Mouse (Mus musculus) kidney, embryonic 14.5 days (tissue): ENCODE results near the gene Plxnb1. TPM values are rescaled to one million over a fixed set of nuclear protein-coding genes. Genes with fewer than 3 reads are reported as not detected.

Experiments
- ATAC-seq: fragments of 200-750 bp; cut with Nextera tagmentation; 2 replicates; pipeline ENCODE4 v1.8.0; 2017; ENCODE audit warnings: moderate number of reproducible peaks, mild to moderate bottlenecking, moderate TSS enrichment, moderate library complexity; ENCODE audit not compliant: low FRiP score, low TSS enrichment
- H3K27ac ChIP-seq: fragments of 300-500 bp; sonication (generic); 2 replicates; pipeline ENCODE4 v1.5.1; 2014; ENCODE audit warnings: low read depth, mild to moderate bottlenecking, low read length, moderate library complexity, mixed read lengths
- H3K27me3 ChIP-seq: fragments of 300-500 bp; sonication (generic); 2 replicates; pipeline ENCODE4 v1.6.1; 2014; ENCODE audit warnings: mild to moderate bottlenecking, low read length; ENCODE audit not compliant: control insufficient read depth, insufficient read depth
- H3K36me3 ChIP-seq: fragments of 300-500 bp; sonication (generic); 2 replicates; pipeline ENCODE4 v1.6.1; 2014; ENCODE audit warnings: low read length, mixed read lengths; ENCODE audit not compliant: control insufficient read depth, insufficient read depth
- H3K4me1 ChIP-seq: fragments of 300-500 bp; sonication (generic); 2 replicates; pipeline ENCODE4 v1.6.1; 2014; ENCODE audit warnings: low read length, mixed read lengths; ENCODE audit not compliant: control insufficient read depth, insufficient read depth
- H3K4me2 ChIP-seq: fragments of 300-500 bp; sonication (generic); replicated peaks from 2 replicates; pipeline ENCODE4 v1.6.1; 2014; ENCODE audit warnings: low read depth, mild to moderate bottlenecking, low read length
- H3K4me3 ChIP-seq: fragments of 300-500 bp; sonication (generic); 2 replicates; pipeline ENCODE4 v1.5.1; 2014; ENCODE audit warnings: mild to moderate bottlenecking, low read length
- H3K9ac ChIP-seq: fragments of 300-500 bp; sonication (generic); 2 replicates; pipeline ENCODE4 v1.6.1; 2014; ENCODE audit warnings: low read depth, mild to moderate bottlenecking, low read length, moderate library complexity
- H3K9me3 ChIP-seq: fragments of 300-500 bp; sonication (generic); 2 replicates; pipeline ENCODE4 v1.6.1; 2016; ENCODE audit warnings: low read length; ENCODE audit not compliant: control insufficient read depth
- WGBS: fragments of 180-500 bp; shearing (Covaris S2); extraction: QIAGEN DNeasy Blood & Tissue Kit; methylation state at CpG from one replicate; pipeline ENCODE4 v1.1.7; 2014; 5-methylcytosine and 5-hydroxymethylcytosine counted together
- polyA plus RNA-seq: library from polyadenylated mRNA; unstranded; fragments of >200 nt; fragmentation: Nextera tagmentation; extraction: Ambion mirVana; gene quantifications from 2 replicates; pipeline ENCODE4 v1.2.1, GENCODE M21; 2014

The Plxnb1 gene
- 10.5 and 17.0 TPM in 2 replicates for polyA plus RNA-seq

- Histone ChIP-seq H3K9ac (peak within 1 kb of the TSS; percentile 91), H3K27ac (peak within 1 kb of the TSS; percentile 99), H3K36me3 (peaks cover 19% of the 10 kb centered on the region), H3K9me3 (no peaks in the 10 kb centered on the region), H3K4me3 (peak within 1 kb of the TSS; percentile 78), H3K4me2 (peak within 1 kb of the TSS; percentile 54), H3K4me1 (peaks cover 59% of the 10 kb centered on the region), H3K27me3 (no peaks in the 10 kb centered on the region)
- under 1% methylated on average over 84 of the region's 102 CpGs for WGBS
- ATAC-seq: peak; percentile 48
Measured at GRCm38 (mm10) chr9:109095137-109095982, at the start of gene Plxnb1. Gene Plxnb1 (plus strand): TSS chr9:109095389.

- Histone ChIP-seq H3K36me3 (peaks cover 7% of the 10 kb centered on the region; the same call in 1 of the 2 replicates), H3K4me3 (no peak overlapping the region), H3K27me3 (no peaks in the 10 kb centered on the region), H3K4me1 (no peaks in the 10 kb centered on the region), H3K4me2 (no peak overlapping the region), H3K9me3 (no peaks in the 10 kb centered on the region), H3K27ac (no peak overlapping the region), H3K9ac (no peak overlapping the region)
- 41% methylated on average over 5 of the region's 5 CpGs for WGBS
- no peak for ATAC-seq
Measured at GRCm38 (mm10) chr9:109046306-109046705, 48.9 kb upstream of the Plxnb1 start.

- WGBS: 82% methylated on average over 7 of the region's 7 CpGs
- Histone ChIP-seq H3K4me3 (no peak overlapping the region), H3K27me3 (no peaks in the 10 kb centered on the region), H3K4me1 (peaks cover 1% of the 10 kb centered on the region; the same call in 1 of the 2 replicates), H3K36me3 (peaks cover 7% of the 10 kb centered on the region; the same call in 1 of the 2 replicates), H3K27ac (no peak overlapping the region), H3K4me2 (no peak overlapping the region), H3K9me3 (no peaks in the 10 kb centered on the region), H3K9ac (no peak overlapping the region)
- ATAC-seq: no peak
Measured at GRCm38 (mm10) chr9:109049316-109049715, 45.9 kb upstream of the Plxnb1 start.

DNA sequence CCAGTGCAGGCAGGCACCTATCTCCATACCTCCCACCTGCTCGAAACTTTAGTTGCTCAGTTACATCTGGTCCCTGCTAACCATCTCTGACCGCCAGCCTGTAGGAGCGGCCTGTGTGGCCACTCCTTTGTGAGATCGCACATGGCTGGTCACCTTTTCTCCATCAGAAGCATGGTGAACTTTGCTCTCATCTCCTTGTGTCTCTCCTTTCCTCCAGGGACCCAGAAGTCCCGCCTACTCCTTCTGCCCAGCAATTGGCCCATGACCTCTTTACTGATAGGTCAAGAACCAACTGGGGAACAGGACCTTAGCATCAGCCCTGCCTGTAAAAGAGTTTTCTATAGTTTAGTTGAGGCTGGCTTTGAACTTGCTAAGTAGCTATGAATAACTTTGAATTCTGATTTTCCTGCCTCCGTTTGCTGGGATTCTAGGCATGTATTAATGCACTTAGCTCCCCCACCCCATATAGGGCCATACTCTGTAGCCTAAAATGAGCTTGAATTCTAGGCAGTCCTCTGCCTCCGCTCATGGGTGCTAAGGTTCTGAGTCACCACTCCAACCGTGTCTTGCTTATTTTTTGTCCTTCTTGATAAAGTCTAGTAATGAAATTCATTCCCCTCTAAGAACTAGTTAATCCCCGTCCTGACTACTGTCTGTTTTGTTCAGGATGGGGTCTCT is 45.1 kb upstream of the Plxnb1 start:
- Histone ChIP-seq H3K27me3 (no peaks in the 10 kb centered on the region), H3K9me3 (no peaks in the 10 kb centered on the region), H3K4me2 (no peak overlapping the region), H3K4me3 (no peak overlapping the region), H3K4me1 (peaks cover 6% of the 10 kb centered on the region; the same call in 1 of the 2 replicates), H3K9ac (no peak overlapping the region), H3K27ac (no peak overlapping the region), H3K36me3 (peaks cover 7% of the 10 kb centered on the region; the same call in 1 of the 2 replicates)
- ATAC-seq: no peak
- WGBS: 82% methylated on average over 9 of the region's 9 CpGs

DNA sequence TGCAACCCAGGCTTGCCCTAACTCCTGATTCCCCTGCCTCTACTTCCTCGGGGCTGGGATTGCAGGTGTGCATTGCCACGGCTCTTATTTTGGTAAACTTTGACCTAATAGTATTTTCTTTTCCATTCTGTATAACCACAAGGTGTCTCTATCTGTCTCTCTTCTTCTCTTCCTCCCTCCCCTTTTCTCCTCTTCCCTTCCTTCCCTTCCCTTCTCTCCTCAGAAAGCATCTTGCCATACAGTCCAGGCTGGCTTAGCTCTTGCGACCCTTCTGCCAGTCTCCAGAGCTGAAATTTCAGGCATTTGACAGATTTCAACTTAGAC is 44.6 kb upstream of the Plxnb1 start:
- no peaks in the 10 kb centered on the region for H3K9me3 ChIP-seq
- no peaks in the 10 kb centered on the region for H3K27me3 ChIP-seq
- peaks cover 7% of the 10 kb centered on the region; the same call in 1 of the 2 replicates for H3K36me3 ChIP-seq
- peaks cover 11% of the 10 kb centered on the region; the same call in 1 of the 2 replicates for H3K4me1 ChIP-seq
- no peak overlapping the region for H3K4me3 ChIP-seq
- 69% methylated on average over 3 of the region's 3 CpGs for WGBS
- no peak overlapping the region for H3K4me2 ChIP-seq
- H3K27ac ChIP-seq: no peak overlapping the region
- no peak for ATAC-seq
- no peak overlapping the region for H3K9ac ChIP-seq

- H3K4me3 ChIP-seq: no peak overlapping the region
- H3K27ac ChIP-seq: no peak overlapping the region
- no peak overlapping the region for H3K4me2 ChIP-seq
- no peak for ATAC-seq
- H3K9me3 ChIP-seq: no peaks in the 10 kb centered on the region
- no peaks in the 10 kb centered on the region for H3K27me3 ChIP-seq
- peaks cover 9% of the 10 kb centered on the region; the same call in 1 of the 2 replicates for H3K36me3 ChIP-seq
- WGBS: 90% methylated on average over 13 of the region's 13 CpGs
- H3K4me1 ChIP-seq: peaks cover 11% of the 10 kb centered on the region; the same call in 1 of the 2 replicates
- H3K9ac ChIP-seq: no peak overlapping the region
Measured at GRCm38 (mm10) chr9:109051011-109051501, 44.1 kb upstream of the Plxnb1 start.

GRCm38 (mm10) chr9:109051651-109052489 is 43.3 kb upstream of the Plxnb1 start:
- 90% methylated on average over 10 of the region's 10 CpGs for WGBS
- H3K27me3 ChIP-seq: no peaks in the 10 kb centered on the region
- peaks cover 15% of the 10 kb centered on the region; the same call in 1 of the 2 replicates for H3K36me3 ChIP-seq
- ATAC-seq: no peak
- H3K9ac ChIP-seq: no peak overlapping the region
- H3K27ac ChIP-seq: no peak overlapping the region
- H3K9me3 ChIP-seq: no peaks in the 10 kb centered on the region
- no peak overlapping the region for H3K4me2 ChIP-seq
- H3K4me1 ChIP-seq: peaks cover 11% of the 10 kb centered on the region; the same call in 1 of the 2 replicates
- no peak overlapping the region for H3K4me3 ChIP-seq

- WGBS: 83% methylated on average over 9 of the region's 9 CpGs
- Histone ChIP-seq H3K27me3 (no peaks in the 10 kb centered on the region), H3K4me3 (no peak overlapping the region), H3K27ac (no peak overlapping the region), H3K4me2 (no peak overlapping the region), H3K9me3 (no peaks in the 10 kb centered on the region), H3K9ac (no peak overlapping the region), H3K36me3 (peaks cover 23% of the 10 kb centered on the region), H3K4me1 (peaks cover 11% of the 10 kb centered on the region; the same call in 1 of the 2 replicates)
- ATAC-seq: no peak
Measured at GRCm38 (mm10) chr9:109052490-109053260, 42.5 kb upstream of the Plxnb1 start.
